Mouse (Mus musculus): ENCODE results near the gene Prss46.

DNA sequence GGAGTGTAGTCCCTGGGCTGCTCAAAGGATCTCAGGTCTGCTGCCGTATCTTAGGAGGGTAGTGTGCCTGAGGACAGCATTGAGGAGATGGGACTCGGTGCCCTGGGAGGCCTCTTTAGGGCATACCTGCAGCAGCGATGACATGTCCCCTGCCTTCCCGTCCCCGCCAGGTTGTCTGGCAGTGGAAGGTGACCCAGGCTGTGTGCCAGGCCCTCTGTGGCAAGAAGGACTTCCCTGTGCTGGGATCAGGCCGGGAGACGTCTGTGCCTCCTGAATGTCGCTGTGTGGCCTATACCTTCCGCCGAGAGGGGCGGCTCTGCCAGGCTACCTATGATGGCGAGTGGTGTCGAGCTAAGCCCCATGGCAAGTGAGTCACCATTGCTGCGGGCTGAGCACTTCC is 44.6 kb downstream of the Prss46 start:
- TF ChIP-seq TCF12 (IDR thresholded peaks at IDR 0.05; ENCODE audit: insufficient read depth, poor library complexity, severe bottlenecking) (no peak), POLR2A (IDR thresholded peaks at IDR 0.05; ENCODE audit: insufficient read length, low read depth) (no peak), USF1 (IDR thresholded peaks at IDR 0.05; ENCODE audit: low read depth) (no peak)
